Mouse (Mus musculus) thymus, adult 18-20 months (tissue): ENCODE measurements at regions not wholly inside any gene's neighbourhood (a gene's known extent, or its start where the extent isn't known, plus 50 kb on each side); places are given as distances from the start of the nearest gene placed in this dataset.

Experiments
- DNase-seq, 2 experiments: peaks; one replicate each; pipeline ENCODE4 v3.0.0; 2022; ENCODE audit warnings: mixed read lengths in 2 of 2

DNA sequence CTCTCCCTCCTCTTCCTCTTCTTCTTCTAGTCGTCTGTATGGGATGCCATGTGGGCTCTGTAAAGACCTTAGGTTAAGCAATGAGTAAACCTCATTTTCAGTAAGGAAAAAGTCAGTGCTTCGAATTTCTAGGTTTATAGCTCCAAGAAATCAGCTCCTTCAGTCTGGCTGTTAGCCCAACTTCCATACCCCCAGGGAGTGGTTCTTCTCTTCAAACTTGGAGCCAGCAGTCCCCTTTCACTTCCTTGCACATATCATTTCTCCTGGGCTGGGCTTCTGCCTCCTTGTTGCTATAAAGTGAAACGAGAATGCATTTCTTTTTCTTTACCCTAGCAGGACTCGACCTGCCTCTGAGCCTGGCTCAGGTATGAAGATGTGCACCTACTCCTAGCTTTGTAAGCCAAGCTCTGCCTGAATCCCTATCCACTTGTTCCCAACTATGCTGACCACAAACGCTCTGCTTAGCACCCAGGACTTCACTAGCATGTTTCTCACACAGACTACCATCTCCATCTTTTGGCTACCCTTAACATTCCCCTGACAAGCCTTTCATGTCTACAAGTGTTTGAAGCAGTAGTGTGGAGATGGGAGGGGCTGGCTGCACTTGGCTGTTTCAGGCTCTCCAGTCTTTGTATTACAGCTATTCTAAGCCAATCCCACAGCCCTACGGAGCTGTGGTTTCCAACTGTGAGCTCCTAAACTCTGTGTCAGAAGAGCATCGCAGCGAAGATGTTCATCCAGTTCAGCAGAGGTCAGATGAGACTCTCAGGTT lies 243.8 kb upstream of the Tprg start:
- DNase-seq, result no peak

DNA sequence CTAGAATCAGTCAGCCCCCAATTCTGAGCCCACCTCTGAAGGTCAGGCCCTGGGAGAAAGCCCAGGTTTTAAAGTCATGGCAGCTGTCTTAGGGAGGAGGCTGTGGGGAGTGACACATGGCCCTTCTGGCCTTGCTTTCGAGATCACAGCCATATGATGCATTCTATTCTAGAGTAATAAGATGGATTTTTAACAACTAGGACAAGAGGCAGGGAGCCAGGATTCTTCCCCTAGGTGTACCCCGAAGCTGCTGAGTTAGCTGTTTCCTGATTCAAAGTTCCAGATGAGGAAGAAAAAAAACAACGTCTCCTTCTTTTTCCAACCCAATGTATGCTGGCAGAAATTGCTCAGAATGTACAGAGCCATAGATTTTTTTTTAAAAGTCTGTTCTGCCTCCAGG lies 242.0 kb upstream of the Tprg start:
- no peak for DNase-seq

DNA sequence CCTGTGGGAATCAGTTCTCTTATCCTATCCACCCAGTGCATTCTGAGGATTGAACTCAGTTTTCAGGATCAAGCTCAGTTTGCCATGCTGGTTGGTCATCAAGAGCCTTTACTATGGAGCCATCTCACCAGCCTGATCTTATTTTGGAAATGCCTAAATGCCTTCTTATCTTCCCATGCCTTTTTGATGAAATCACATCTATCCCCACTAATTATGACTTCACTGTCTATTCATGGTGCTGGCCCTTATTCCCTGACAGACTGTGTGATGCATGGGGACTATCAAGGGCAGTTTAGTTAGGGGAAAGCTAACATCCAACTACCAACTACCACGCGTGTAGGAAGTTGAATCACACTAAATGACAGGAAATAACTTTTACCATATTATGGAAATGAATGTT lies 238.9 kb upstream of the Tprg start:
- no peak for DNase-seq

DNA sequence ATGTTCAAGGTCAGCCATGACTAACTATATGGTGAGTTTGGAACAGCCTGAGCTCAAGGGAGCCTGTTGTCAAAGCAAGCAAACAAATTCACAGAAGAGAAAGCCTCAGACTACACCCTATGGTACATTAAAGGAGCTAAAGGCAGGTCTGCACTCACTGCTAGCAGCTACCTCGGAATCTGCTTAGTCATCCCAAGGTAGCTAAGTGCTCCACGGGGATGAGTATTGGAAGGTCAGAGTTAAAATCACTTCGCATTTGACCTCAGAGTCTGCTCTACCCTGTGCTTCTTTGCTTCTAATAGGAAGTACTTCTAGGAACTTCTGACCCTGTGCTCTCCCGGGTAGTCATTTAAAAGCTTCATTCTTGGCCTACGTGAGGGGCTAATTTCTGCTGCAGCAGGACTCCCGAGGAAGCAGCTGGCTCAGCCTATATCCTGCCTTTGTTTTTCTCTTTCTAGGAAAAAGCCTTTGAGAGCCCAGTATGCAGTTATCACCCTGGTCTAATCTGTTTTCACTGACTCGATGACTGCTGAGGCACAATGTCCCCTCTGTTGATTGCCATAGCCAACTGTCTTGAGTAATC lies 236.6 kb upstream of the Tprg start:
- DNase-seq, result no peak

DNA sequence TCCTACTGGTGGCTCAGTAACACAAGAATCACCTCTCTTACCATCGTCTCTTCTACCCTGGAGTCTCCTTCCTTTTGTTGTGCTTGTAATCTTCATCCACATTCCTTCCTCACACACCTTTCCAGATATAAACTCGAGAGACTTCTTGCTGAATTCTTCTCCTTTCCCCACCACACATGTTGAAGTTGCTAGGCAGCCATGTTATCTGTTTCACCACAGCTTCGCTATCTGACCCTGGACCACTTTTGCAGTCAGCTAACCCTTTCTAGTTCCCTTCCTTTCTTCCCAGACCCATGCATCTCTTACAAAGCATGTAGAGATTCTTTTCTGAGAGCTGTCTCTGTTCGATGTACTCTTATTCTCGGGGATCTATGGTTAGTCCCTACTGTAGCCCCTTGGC lies 235.6 kb upstream of the Tprg start:
- DNase-seq, result no peak

DNA sequence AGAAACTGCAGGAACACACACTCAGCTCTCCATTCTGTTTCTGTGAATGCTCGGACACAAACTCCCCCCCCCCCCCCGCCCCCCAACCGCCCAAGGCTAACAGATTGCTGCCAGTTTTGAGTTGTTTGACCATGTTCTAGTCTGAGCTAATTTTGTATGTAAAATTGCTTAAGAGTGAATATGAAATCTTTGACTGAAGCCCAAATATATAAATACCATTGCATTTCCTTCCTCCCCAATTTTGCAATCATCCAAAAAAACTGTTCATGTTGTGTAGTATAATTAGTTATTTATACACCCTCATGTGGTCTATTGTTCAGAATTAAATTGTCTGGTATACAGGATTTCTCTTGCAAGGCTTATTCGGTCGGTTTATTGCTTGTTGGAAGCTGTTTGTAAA lies 234.2 kb upstream of the Tprg start:
- DNase-seq, result no peak

DNA sequence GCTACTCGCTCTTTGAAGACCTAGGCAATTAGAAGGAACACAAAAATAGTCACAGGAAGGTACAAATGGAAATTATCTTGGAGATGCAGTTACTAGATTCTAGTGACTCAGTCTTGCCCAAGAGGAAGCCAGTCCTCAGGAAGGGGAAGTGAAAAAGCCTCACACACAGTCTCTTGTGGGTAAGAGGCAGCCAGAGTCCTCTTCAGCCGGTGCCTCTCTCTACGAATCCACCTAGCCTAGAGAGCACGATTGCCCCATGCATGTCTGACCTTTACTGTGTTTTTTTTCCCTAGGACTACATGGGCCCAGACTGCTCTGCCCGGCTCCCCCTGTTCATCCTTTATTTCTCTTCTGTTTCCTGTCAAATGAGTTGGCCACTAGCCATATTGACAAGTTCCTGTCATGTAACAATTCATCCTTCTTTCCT lies 233.7 kb upstream of the Tprg start:
- no peak for DNase-seq

DNA sequence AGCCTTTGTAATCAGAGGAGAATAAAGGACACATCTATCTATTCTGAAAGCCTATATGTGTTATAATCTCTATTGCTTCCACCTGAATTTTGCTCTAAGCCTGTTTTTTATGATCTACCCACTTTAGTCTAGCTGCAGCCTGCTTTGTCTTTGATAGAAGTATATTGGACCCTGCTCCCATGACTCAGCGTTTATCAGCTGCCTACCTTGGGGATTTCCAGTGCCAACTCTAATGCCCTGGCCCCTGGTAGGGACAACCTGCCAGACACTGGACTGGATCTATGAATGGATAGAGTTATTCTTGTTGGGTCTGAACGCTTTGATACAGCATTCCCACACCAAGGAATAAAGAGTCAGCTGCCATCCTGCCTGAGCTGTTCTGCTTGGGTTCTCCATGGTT lies 232.3 kb upstream of the Tprg start:
- no peak for DNase-seq

DNA sequence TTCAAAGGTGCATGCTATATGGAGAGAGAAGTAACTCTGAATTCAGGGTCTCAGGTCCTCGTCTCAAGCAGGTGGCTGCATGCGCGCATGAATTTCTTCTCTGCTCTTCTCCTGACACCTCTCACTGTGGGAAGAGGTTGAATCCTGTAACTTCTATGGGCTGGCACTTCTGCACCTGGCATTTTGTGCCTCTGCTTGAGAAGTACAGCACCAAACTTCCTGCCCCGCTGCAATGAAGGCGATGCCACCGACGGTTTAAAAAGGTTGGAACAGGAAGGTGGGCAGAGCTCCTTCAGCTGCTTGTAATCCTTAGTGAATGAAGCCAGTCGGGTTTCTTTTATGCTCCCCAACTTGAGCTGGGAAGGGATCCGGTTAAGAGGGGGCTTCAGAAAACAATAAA lies 231.2 kb upstream of the Tprg start:
- DNase-seq, result peak; percentile 24 to 41

DNA sequence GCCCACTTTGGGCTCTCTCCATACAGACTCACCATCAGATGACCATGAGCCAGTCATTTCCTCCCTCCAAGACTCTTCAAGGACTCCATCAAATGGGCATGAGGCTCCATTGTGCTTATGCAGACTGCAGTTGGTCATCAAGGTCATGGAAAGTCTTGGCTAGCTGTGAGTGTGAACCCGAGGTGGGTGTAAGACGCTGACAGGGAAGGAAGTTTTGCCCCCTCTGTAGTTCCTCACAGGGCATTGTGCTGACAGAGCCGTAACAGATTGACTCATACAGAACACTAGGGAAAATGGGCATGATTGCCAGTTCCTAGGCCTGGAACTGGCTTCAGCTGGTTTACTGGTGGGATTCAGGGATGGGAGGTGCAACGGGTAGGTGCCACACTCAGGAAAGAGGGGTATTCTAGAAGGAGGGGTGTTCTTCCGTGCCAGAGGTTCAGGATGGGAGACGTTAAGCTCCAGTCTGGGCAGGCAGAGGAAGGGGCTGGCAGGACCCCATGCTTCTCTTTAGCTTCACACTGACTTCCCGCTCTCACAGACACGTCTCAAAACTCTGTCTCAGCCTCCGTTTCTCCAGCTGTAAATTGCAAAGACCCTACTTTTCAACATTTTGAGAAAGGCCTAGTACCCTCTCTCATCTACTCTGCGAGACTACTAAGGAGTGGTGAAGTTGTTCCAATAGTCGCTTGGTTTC lies 228.4 kb upstream of the Tprg start:
- no peak for DNase-seq

DNA sequence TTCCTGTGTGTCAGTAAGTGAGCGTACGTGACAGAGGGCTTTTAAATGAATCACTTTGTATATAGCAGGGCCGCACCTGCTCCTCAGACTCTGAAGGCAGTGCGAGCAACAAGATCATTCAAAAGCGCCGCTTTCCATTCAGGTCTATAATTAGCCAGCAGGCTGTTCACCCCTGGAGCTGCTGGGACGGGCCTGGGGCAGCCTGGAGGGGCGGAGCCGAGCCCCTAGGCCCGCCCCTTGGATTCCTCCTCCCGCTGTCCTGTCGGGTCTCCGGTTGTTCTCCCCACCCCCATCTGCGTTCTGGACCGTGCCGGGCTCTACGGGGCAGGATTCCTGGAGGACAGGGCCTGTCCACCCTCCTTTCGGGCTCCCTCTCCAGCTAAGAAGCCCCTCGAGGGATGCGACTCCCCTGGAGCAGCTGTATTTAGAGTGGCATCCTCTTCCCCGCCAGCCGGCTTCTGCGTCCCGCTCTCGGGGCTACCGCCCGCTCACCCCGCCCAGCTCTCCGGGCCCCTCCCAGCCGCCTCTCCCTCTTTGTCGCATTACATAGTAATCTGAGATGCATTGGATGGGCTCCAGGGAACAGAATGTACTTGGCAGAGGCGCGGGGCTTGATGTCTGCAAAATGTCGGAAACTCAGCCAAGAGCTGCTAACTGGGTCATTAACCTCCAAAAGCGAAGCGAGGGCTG lies 227.7 kb upstream of the Tprg start:
- DNase-seq, result peak; percentile 68 to 75

DNA sequence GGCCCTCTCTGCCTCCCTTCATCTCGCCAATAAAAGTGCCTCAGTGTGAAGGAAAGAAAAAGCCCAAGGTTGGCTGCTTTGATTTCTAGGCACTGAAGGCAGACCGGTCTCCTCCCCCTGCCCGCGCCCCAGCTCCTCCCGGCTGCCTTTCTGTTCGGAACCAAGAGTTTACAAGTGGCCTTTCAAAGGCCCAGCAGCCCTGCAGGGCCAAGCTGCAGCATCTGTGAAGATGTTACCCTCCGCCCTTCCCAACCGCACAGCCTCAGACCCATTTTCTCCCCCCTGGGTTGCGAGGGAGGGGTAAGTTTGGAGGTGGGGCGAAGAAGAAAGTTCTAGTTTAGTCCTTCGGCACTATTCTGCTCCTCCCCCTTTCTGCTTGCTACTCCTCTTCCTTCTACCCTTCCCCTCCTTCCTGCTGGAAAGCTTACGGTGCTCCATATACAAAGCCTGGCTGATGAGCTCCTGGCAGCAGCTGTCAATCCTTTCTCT lies 227.1 kb upstream of the Tprg start:
- DNase-seq, result peak; percentile 36 to 57

DNA sequence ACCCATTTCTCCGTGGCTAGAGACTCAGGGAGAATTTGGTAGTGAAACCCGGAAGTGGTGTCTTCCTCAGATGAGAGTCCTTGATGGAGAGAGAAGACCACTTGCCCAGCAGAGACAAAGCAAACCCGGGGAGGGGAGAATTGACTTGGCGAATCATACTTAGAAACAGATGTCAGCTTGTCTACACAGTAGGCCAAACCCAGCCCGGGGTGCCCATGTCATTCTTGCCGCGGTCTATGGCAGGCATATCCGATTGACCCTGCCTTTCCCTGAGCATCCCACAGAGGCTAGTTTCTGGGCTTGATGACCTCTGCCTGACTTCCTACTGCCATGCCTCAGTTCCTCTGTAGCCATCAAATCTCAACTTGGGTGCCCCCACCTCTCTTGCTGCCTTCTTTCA lies 226.4 kb upstream of the Tprg start:
- no peak for DNase-seq

DNA sequence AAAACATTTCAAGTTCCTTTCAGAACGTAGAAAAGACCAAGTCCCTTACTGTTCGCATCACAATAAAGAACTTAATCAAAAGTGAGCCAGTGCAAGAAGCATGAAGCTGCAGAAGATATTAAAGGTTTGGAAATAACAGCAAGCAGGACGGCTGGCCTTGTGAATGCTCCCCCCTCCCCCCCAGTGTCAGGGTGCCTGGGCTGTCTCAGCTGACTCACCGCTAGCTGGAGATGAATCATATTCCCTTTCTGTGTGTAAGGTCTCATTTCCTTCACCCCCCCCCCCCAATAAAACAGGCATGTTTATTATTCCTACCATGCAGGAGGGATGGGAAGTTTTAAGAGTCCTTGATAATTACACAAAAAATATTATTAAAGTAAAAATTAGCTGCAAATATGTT lies 225.0 kb upstream of the Tprg start:
- DNase-seq, result no peak

DNA sequence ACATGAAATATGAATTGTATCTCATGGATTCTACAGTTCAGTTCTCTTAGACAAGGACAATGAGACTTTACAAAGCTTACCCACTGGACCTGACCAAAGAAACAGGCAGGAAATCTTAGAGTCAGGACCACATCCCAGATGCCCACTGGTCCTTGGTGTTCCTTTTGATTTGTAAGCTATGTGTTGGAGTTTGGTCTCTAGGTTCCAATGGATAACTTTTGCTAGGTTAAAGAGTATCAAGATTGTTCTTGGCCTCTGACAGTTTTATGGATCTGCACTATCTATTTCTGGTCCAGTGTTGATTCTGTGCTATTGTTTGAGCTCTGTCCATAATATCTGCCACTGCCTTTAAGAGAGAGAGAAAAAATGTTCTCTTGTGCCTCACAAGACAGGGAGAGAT lies 222.6 kb upstream of the Tprg start:
- DNase-seq, result no peak

DNA sequence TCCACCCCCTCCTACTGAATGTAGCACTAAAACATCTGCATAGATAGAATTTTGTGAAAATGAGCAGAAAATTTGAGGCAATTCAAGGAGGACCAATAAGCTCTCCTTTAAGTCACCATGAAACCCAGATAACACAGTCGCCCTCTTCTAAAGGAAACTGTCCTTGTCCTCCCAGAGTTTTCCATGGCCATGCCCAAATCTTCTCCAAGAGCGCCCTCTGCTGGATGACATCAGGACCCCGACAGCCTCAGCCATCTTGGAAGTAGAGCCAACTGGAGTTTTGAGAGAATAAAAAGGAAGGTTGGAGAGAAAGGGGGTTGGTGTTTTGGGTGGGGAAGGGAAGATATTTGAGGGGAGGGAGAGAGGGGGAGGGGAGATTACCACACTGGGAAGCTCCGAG lies 222.1 kb upstream of the Tprg start:
- DNase-seq, result peak; percentile 60 to 68

DNA sequence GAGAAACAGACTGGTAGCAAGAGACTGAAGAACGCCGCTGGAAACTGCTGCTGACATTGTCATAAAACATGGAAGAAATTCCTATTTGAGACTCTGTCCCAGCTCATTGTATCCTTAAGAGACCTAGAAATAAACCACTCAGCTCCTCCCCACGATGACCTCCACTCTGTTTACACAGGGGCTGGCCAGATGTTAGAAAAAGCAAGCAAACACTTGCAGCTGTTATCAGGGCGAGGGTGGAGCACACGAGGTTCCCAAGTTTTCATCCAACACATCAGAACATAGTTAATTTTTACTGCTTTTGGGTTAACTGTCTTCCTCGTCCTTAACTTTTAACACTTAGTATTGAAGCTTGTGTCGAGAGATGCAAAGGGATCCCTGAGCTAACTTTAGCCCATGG lies 219.8 kb upstream of the Tprg start:
- no peak for DNase-seq

DNA sequence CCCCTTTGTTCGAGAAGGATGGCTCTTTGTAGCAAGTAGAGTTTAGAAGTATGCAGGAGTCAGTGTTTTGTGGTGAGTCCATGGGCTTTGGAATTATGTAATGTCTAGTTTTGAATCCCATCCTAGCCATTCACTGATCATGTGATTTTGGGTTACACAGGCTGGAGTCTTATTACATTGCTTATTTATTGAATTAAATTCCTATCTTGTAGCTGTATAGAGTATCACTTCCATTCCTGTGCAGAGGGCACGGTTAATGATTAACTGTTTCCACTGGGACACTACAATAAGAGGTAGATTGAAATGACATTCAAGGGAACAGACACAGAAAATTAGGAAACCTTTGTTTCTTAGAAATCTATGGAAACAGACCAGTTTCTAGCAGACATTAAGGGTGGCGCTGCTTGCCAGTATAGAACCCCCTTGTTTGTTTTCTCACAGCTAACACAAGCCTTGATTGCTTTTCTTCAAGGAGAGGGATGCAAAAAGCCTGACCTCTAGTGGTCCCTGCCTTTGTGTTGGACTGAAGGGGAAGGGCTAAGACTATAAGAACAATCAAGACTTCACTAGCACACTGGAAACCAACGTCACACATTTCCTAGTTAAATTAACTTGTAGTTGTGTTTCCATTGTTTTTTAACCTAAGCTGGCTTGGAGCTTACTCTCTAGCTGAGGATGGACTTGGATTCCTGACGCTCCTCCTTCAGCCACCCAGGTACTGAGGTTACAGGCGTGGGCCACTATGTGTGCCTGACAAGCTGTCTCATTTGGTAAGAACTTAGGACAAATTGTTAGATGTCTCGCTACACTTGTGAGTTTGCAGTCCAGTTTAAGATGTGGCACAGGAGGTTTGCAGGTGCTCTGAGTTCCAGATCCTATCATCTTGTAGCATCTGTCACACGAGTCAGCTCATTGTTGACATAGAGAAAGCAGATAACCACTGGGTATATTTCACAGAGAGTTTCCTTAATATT lies 219.1 kb upstream of the Tprg start:
- no peak for DNase-seq

DNA sequence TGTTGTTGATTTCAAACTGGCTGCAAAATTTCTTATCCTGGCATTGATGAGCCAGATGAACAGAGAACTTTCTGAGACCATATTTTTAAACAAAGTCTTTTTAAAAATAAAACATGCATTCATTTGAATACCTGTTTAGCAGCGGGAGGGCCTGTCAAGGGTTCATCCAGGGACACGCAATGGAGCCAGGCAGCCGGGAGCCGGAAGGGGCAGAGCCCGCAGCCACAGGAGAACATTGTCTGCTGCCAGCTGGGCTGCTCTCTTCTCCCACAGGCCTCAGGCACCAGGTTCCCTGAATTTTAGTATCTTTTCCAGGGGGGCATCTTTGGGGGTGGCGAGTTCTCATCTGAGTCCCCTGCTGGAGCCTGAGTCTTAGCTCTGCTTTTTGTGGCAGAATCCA lies 205.8 kb upstream of the Tprg start:
- no peak for DNase-seq

DNA sequence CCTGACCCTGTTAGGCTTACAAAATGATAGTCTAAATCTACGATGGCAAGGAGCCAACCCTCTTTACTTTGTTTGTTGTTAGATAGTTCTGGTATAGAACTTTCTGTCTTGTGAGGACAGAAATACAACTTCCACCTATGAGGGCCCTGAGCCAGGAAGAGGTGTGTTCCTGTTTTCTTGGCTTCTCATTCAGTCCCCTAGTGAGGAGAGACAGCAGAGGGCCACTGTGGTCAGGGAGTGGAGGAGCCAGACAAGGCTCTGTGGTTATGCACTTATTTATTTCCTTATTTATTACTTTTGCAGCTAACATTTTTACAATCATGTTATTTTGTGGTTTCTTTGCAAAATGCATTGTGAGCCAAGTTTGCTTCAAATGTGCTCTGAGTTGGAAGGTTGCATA lies 202.9 kb upstream of the Tprg start:
- no peak for DNase-seq

DNA sequence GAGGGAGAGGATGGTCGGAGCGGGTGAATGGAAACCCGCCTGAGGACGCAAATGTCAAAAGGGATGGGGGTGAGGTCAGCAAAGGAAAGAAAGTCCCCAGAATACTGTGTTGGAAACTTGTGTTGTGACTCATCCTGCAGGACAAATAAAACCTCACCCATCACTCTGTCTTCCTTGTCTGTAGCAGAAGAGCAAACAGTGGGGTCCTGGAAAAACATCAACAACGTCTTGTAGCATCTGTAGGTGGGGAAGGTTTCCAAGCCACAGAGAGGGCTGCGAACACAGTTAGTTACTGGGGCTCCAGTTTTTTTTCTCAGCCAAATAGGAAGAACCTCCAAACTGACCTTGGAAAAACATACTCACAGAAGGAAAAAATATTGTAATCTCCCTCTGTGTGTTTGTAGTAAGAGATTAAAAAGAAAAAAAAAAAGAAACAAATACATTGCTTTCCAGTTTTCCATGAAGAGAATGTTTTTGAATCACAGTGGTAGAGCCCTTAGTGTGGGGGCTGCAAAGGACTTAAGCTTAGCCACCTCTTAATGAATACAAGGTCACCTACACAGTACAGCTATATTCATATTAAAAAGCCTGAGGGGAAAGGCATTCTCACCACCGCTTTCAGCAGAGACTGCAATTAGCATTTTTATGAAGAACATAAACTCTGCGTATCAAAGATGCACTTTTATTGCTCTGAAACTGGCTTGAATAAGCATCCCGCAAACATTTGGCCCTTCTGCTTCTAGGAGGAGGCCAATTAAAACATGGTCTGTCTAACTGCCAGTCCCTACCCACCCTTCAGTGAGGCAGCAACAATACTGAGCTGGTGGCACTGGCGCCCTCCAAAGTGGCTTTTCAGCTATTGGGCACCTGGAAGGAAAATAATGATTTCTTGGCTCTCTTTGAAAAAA lies 198.6 kb upstream of the Tprg start:
- no peak for DNase-seq
